Mouse (Mus musculus) cerebellum, adult 9-10 months (tissue): ENCODE measurements around the gene Hoxd4.

Experiments used
- DNase-seq: peaks from one replicate; pipeline ENCODE4 v3.0.0; 2022

Hoxd4 gene

GRCm38 (mm10) chr2:74707599-74707998, 4.1 kb upstream of the Hoxd4 start:
- no peak for DNase-seq

GRCm38 (mm10) chr2:74708676-74709075, 3.1 kb upstream of the Hoxd4 start:
- no peak for DNase-seq

GRCm38 (mm10) chr2:74709465-74710419, 2.0 kb upstream of the Hoxd4 start:
- no peak for DNase-seq

- DNase-seq: no peak
These were observed 693 bp upstream of the Hoxd4 start for GRCm38 (mm10) chr2:74710929-74711543.

- DNase-seq: no peak
These were observed 1.8 kb downstream of the Hoxd4 start for GRCm38 (mm10) chr2:74713239-74714150.

GRCm38 (mm10) chr2:74714156-74714789, 2.5 kb downstream of the Hoxd4 start:
- DNase-seq: no peak

GRCm38 (mm10) chr2:74714881-74715280, 3.2 kb downstream of the Hoxd4 start:
- no peak for DNase-seq

- DNase-seq: peak; percentile 27
These were observed 3.9 kb downstream of the Hoxd4 start for GRCm38 (mm10) chr2:74715504-74716241.

- no peak for DNase-seq
These were observed 8.7 kb downstream of the Hoxd4 start for GRCm38 (mm10) chr2:74720384-74720783.

GRCm38 (mm10) chr2:74720955-74721491, 9.3 kb downstream of the Hoxd4 start:
- no peak for DNase-seq

GRCm38 (mm10) chr2:74721882-74722281, 10.2 kb downstream of the Hoxd4 start:
- DNase-seq: no peak

GRCm38 (mm10) chr2:74722949-74723348, 11.2 kb downstream of the Hoxd4 start:
- no peak for DNase-seq

GRCm38 (mm10) chr2:74724244-74725015, 12.7 kb downstream of the Hoxd4 start:
- no peak for DNase-seq

GRCm38 (mm10) chr2:74725171-74725570, 13.4 kb downstream of the Hoxd4 start:
- DNase-seq: no peak

- DNase-seq: no peak
These were observed 14.8 kb downstream of the Hoxd4 start, which contains the start of gene Gm28230 for GRCm38 (mm10) chr2:74726551-74726950. Gene Gm28230 (plus strand): TSS chr2:74726728.

- no peak for DNase-seq
These were observed 15.4 kb downstream of the Hoxd4 start for GRCm38 (mm10) chr2:74726973-74727639.

- no peak for DNase-seq
These were observed 16.0 kb downstream of the Hoxd4 start for GRCm38 (mm10) chr2:74727640-74728302.

GRCm38 (mm10) chr2:74728303-74728680, 16.6 kb downstream of the Hoxd4 start:
- DNase-seq: no peak

- no peak for DNase-seq
These were observed 18.6 kb downstream of the Hoxd4 start for GRCm38 (mm10) chr2:74730331-74730730.

GRCm38 (mm10) chr2:74731055-74731454, 19.3 kb downstream of the Hoxd4 start:
- no peak for DNase-seq
